Mouse (Mus musculus): ENCODE measurements around the gene Kif2c. TPM values are rescaled to one million over a fixed set of nuclear protein-coding genes. Genes with fewer than 3 reads are reported as not detected.

The Kif2c gene
- polyA plus RNA-seq, 3 experiments from 2014 or later, result 1.9 to 35.0 (median 5.5) TPM

GRCm38 (mm10) chr4:117134601-117134995, 47.8 kb downstream of the Kif2c start:
- no peak for ATAC-seq

- peak; percentile 92 for ATAC-seq
Measured at GRCm38 (mm10) chr4:117133817-117134600, 48.4 kb downstream of the Kif2c start, which contains the start of gene Plk3. Plk3 (minus strand) TSS chr4:117133963.

GRCm38 (mm10) chr4:117133366-117133796, 49.1 kb downstream of the Kif2c start:
- ATAC-seq, result peak; percentile 1

- ATAC-seq, result no peak
Measured at GRCm38 (mm10) chr4:117132794-117133143, 49.7 kb downstream of the Kif2c start.

GRCm38 (mm10) chr4:117131890-117132793, 50.3 kb downstream of the Kif2c start:
- no peak for ATAC-seq

GRCm38 (mm10) chr4:117131198-117131597, 51.2 kb downstream of the Kif2c start:
- no peak for ATAC-seq

GRCm38 (mm10) chr4:117130790-117131189, 51.6 kb downstream of the Kif2c start:
- no peak for ATAC-seq

GRCm38 (mm10) chr4:117127991-117128686, 54.3 kb downstream of the Kif2c start:
- no peak for ATAC-seq

- ATAC-seq, result no peak
Measured at GRCm38 (mm10) chr4:117126675-117127290, 55.7 kb downstream of the Kif2c start, which contains the start of gene Tctex1d4. Tctex1d4 (plus strand) TSS chr4:117126794.

- peak; percentile 54 for ATAC-seq
Measured at GRCm38 (mm10) chr4:117125910-117126674, 56.3 kb downstream of the Kif2c start.

GRCm38 (mm10) chr4:117125348-117125909, 57.0 kb downstream of the Kif2c start, which contains the start of gene Btbd19:
Btbd19 (minus strand) TSS chr4:117125725.
- no peak for ATAC-seq

- peak; percentile 75 for ATAC-seq
Measured at GRCm38 (mm10) chr4:117124518-117125347, 57.7 kb downstream of the Kif2c start.

GRCm38 (mm10) chr4:117124218-117124517, 58.3 kb downstream of the Kif2c start:
- ATAC-seq, result no peak

GRCm38 (mm10) chr4:117123546-117124217, 58.8 kb downstream of the Kif2c start:
- no peak for ATAC-seq

- ATAC-seq, result no peak
Measured at GRCm38 (mm10) chr4:117122209-117122608, 60.2 kb downstream of the Kif2c start.

GRCm38 (mm10) chr4:117120445-117121414, 61.7 kb downstream of the Kif2c start:
- peak; percentile 58 for ATAC-seq

GRCm38 (mm10) chr4:117120052-117120444, 62.4 kb downstream of the Kif2c start:
- ATAC-seq, result no peak

- ATAC-seq, result no peak
Measured at GRCm38 (mm10) chr4:117119636-117120035, 62.8 kb downstream of the Kif2c start.
